Mouse (Mus musculus) heart, postnatal 0 days (tissue): ENCODE results near the gene Pgbd5.

ENCODE experiments used
- CTCF ChIP-seq: IDR thresholded peaks from 2 replicates; pipeline ENCODE4 v1.5.1; 2016; ENCODE audit warnings: antibody characterized with exemption, control low read depth, low read depth
- EP300 ChIP-seq: IDR thresholded peaks from 2 replicates; pipeline ENCODE4 v1.6.1; 2016; ENCODE audit warnings: antibody characterized with exemption, low read depth

- TF ChIP-seq CTCF (no peak), EP300 (no peak)
These were observed 39.8 kb upstream of the Pgbd5 start for GRCm38 (mm10) chr8:124479251-124479650.
